Mouse (Mus musculus) forebrain, embryonic 16.5 days (tissue): Measurements from ENCODE around the gene Snx29. TPM values are rescaled to one million over a fixed set of nuclear protein-coding genes. Genes with fewer than 3 reads are reported as not detected.

Experiments used
- ATAC-seq: fragments of 200-750 bp; cut with Nextera tagmentation; 2 replicates; pipeline ENCODE4 v1.8.0; 2017; ENCODE audit warnings: mild to moderate bottlenecking, moderate library complexity
- H3K27ac ChIP-seq: fragments of 300-500 bp; sonication (generic); 2 replicates; pipeline ENCODE4 v1.5.1; 2014; ENCODE audit warnings: low read length, control low read depth
- H3K27me3 ChIP-seq: fragments of 300-500 bp; sonication (generic); replicated peaks from 2 replicates; pipeline ENCODE4 v1.6.1; 2014; ENCODE audit warnings: low read length; ENCODE audit not compliant: control insufficient read depth, insufficient read depth
- H3K36me3 ChIP-seq: fragments of 300-500 bp; sonication (generic); 2 replicates; pipeline ENCODE4 v1.6.1; 2014; ENCODE audit not compliant: control insufficient read depth, insufficient read depth
- H3K4me1 ChIP-seq: fragments of 300-500 bp; sonication (generic); replicated peaks from 2 replicates; pipeline ENCODE4 v1.6.1; 2014; ENCODE audit warnings: low read length; ENCODE audit not compliant: control insufficient read depth, insufficient read depth
- H3K4me2 ChIP-seq: fragments of 300-500 bp; sonication (generic); 2 replicates; pipeline ENCODE4 v1.6.1; 2014; ENCODE audit warnings: mild to moderate bottlenecking, low read length, control low read depth
- H3K4me3 ChIP-seq: fragments of 300-500 bp; sonication (generic); replicated peaks from 2 replicates; pipeline ENCODE4 v1.5.1; 2014; ENCODE audit warnings: mild to moderate bottlenecking, low read length, control low read depth
- H3K9ac ChIP-seq: fragments of 300-500 bp; sonication (generic); replicated peaks from 2 replicates; pipeline ENCODE4 v1.6.1; 2014; ENCODE audit warnings: low read depth, low read length, control low read depth
- H3K9me3 ChIP-seq: fragments of 300-500 bp; sonication (generic); 2 replicates; pipeline ENCODE4 v1.6.1; 2016; ENCODE audit warnings: low read length; ENCODE audit not compliant: control insufficient read depth
- WGBS: fragments of 180-500 bp; shearing (Covaris S2); extraction: QIAGEN DNeasy Blood & Tissue Kit; methylation state at CpG from one replicate; pipeline ENCODE4 v1.1.7; 2014; 5-methylcytosine and 5-hydroxymethylcytosine counted together
- polyA plus RNA-seq: library from polyadenylated mRNA; unstranded; fragments of >200 nt; fragmentation: Nextera tagmentation; extraction: Ambion mirVana; gene quantifications from 2 replicates; pipeline ENCODE4 v1.2.1, GENCODE M21; 2015

Snx29 gene
- polyA plus RNA-seq, 1 experiment from 2014 or later: 18.5 TPM

DNA sequence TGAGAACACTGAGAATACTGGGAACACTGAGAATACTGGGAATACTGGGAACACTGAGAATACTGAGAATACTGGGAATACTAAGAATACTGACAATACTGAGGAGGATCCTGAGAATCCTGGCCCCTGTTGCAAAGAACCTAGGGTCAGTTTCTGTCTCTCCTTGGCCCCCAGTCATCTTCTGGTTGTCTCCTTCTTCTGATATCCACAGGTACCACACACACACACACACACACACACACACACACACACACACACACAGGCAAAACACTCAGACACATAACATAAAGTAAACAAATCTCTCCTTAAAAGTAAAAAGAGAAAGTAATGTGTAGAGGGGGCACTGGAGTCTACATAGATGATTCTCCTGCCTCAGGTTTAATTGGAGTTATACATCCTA is 365.1 kb downstream of the Snx29 start:
- H3K27ac ChIP-seq: no peak overlapping the region
- H3K9me3 ChIP-seq: no peaks in the 10 kb centered on the region
- no peak overlapping the region for H3K4me2 ChIP-seq
- no peak overlapping the region for H3K9ac ChIP-seq
- H3K27me3 ChIP-seq: no peaks in the 10 kb centered on the region
- ATAC-seq: no peak
- no peaks in the 10 kb centered on the region for H3K4me1 ChIP-seq
- no peak overlapping the region for H3K4me3 ChIP-seq
- H3K36me3 ChIP-seq: no peaks in the 10 kb centered on the region

DNA sequence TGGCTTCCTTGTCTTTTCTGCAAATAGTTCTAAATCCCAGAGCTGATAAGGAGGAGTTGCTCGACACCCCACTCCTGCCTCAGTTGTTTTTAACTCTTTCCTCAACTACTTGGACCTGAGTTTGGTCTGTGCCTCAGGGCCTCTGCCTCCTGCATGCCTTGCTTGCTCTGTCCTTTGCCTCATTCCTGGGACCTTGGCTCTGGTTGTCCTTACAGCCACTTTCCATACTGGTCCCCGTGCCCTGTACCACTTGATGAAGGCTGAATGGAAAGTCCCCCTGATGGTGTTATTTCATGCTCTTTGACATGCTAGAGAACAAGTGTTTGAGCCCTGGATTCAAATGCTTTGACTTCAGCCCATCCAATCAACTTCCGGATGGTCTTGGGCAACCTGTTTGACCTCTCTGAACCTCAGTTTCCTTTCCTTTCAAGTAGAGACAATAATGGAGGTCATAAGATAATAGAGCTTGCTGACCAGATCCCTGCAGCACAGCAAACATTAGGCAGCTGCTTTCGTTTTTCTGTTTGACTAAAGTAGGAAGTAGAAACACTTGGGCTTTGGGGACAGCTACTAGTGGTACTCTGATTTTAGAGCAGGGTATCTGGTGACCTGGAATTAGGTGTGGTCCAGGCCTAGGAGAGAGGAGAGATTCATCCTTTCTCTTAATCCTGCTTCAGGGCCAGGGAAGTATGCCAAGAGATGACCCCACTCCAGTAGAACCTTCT is 365.7 kb downstream of the Snx29 start:
- Histone ChIP-seq H3K36me3 (no peaks in the 10 kb centered on the region), H3K4me2 (no peak overlapping the region), H3K4me1 (no peaks in the 10 kb centered on the region), H3K27ac (no peak overlapping the region), H3K9me3 (no peaks in the 10 kb centered on the region), H3K9ac (no peak overlapping the region), H3K4me3 (no peak overlapping the region), H3K27me3 (no peaks in the 10 kb centered on the region)
- ATAC-seq: no peak
- 79% methylated on average over 4 of the region's 4 CpGs for WGBS

DNA sequence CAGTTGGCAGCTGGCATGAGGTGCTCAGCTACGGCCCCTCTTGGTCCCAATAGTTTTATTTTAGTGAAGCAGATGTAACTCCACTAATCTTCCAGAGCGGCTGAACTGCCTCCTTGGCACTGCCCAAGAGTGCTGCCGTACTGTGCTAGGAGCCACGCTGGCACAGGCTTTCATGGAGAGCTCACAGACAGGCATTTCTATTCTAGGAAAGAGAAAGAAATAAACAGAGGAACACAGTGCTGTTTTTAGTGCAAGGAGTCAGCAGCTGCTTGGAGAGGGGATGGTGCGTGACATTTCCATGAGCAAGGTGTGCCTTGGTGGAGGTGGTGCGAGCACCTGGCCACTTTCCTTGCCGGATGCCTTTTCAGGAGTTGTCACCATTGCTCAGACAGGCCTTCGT is 367.4 kb downstream of the Snx29 start:
- H3K27me3 ChIP-seq: no peaks in the 10 kb centered on the region
- H3K4me2 ChIP-seq: no peak overlapping the region
- no peak overlapping the region for H3K9ac ChIP-seq
- WGBS: 78% methylated on average over 8 of the region's 8 CpGs
- H3K9me3 ChIP-seq: no peaks in the 10 kb centered on the region
- no peaks in the 10 kb centered on the region for H3K36me3 ChIP-seq
- no peaks in the 10 kb centered on the region for H3K4me1 ChIP-seq
- no peak overlapping the region for H3K27ac ChIP-seq
- no peak overlapping the region for H3K4me3 ChIP-seq
- no peak for ATAC-seq

DNA sequence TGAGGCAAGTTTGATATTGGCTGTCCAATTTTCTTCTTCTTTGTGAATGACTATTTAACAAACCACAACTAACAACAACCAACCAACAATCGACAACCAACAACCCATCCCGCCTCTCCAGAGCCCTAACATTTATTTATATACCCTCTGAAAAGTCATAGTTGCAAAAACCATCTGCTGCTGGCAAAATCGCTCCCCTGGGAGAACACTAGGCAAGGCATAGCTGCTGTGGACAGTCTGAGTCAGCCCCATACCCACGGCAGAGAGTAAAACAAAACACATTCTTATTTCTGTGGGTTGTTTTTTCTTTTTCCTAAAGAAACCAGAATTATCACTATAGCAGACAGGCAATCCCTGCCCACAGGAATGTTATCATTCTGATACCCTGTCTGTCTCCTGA is 368.0 kb downstream of the Snx29 start:
- 83% methylated on average over 4 of the region's 4 CpGs for WGBS
- H3K4me2 ChIP-seq: no peak overlapping the region

DNA sequence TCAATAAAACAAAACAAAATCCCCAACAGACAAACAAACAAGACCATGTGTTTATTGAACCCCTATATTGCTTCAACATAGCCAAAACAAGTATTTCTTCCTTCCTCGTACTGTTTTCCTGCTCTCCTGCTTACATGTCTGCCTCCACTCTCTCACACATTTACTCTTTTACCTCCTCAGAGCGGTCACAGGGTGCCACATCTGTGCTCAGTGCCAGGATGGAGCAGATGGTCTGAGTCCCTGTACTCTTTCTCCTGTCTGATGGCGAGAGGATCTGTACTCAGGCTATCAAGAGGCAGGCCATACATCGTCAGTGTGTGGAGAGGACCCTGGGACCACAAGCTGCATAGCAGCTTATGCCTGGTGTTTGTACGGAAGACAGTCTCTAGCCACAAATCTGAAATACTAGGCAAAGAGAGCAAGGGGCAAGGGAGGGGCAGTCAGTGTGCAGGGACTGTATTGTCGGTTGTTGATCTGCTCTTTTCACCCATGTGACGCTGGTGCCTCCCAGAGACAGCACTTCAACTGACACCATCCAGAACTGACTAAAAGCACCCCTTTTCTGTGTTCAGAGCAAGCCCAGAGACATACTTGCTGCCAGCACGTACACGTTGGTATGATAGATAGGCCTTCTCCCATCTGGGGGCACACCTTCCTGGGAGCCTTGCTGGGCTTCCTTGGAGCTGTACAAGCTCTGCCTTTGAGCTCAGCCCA is 368.9 kb downstream of the Snx29 start:
- Histone ChIP-seq H3K36me3 (no peaks in the 10 kb centered on the region), H3K9me3 (no peaks in the 10 kb centered on the region), H3K9ac (no peak overlapping the region), H3K27ac (no peak overlapping the region), H3K4me1 (no peaks in the 10 kb centered on the region), H3K4me2 (no peak overlapping the region), H3K4me3 (no peak overlapping the region), H3K27me3 (no peaks in the 10 kb centered on the region)
- 69% methylated on average over 9 of the region's 9 CpGs for WGBS
- no peak for ATAC-seq

More for the DNA sequence above, 368.0 kb downstream of the Snx29 start:
- Histone ChIP-seq H3K36me3 (no peaks in the 10 kb centered on the region), H3K4me1 (no peaks in the 10 kb centered on the region), H3K27ac (no peak overlapping the region), H3K9ac (no peak overlapping the region), H3K9me3 (no peaks in the 10 kb centered on the region), H3K27me3 (no peaks in the 10 kb centered on the region), H3K4me3 (no peak overlapping the region)
- ATAC-seq: no peak

DNA sequence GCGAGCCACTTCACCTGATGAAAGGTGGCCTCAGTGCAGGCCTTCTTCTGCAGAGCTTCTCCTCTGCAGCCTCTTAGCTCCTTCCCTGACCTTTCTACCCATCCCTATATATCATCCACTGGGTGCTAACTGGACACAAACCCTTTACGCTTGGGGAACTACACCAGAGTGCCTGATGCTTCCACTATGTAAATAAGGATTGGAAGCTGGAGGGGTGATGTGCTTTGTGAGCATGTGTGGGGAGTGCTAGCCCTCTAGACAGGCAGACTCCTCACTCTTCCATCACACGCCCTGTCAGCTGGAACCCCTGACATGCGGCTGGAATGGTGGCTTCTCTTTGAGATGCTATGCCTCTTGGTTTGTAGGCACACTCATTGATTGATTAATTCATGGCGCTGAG is 370.0 kb downstream of the Snx29 start:
- no peak overlapping the region for H3K27ac ChIP-seq
- no peak overlapping the region for H3K9ac ChIP-seq
- no peaks in the 10 kb centered on the region for H3K4me1 ChIP-seq
- H3K36me3 ChIP-seq: no peaks in the 10 kb centered on the region
- H3K9me3 ChIP-seq: no peaks in the 10 kb centered on the region
- no peak for ATAC-seq
- WGBS: 68% methylated on average over 5 of the region's 5 CpGs
- H3K4me3 ChIP-seq: no peak overlapping the region
- no peak overlapping the region for H3K4me2 ChIP-seq
- H3K27me3 ChIP-seq: no peaks in the 10 kb centered on the region

DNA sequence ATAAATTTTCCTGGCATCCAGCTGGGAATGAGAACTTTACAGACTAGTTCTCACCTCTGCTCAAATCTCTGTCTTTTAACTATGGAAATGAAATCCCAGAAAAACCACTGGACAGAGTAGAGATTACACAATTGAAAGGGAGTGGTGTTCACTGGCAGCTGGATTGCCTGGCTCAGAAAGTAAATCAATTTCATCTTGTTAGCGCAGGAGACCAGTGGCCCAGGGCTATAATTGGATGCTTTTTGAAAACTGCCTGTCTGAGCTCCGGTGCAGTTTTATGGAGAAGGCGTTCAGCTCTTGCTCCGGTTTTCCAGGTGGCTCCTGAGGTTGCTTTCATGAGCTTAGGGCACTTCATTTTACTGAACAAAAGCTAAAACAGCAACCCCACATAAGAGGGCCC is 371.7 kb downstream of the Snx29 start:
- H3K4me2 ChIP-seq: no peak overlapping the region
- WGBS: 67% methylated on average over 4 of the region's 4 CpGs
- H3K9me3 ChIP-seq: no peaks in the 10 kb centered on the region
- H3K4me3 ChIP-seq: no peak overlapping the region
- ATAC-seq: no peak
- no peak overlapping the region for H3K27ac ChIP-seq
- no peaks in the 10 kb centered on the region for H3K27me3 ChIP-seq
- H3K9ac ChIP-seq: no peak overlapping the region
- no peaks in the 10 kb centered on the region for H3K4me1 ChIP-seq
- H3K36me3 ChIP-seq: no peaks in the 10 kb centered on the region

DNA sequence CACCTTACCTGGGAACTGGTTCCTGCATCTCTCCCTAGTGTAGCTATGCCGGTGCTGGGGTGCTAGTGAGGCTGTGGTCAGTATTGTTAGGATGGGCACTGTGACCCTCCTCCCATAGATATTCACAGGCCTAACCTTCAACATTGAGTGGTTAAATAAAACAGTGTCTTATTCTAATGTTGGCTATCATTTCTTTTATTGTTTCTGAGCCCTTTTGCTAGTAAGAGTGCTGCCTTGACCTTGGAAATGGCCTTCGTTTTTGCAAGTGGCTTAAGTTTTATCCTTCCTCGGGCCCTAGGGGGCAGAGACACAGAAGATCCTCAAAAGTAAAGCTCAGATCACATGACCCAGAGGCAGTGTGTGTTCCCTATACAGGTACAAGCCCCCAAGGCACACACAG is 374.1 kb downstream of the Snx29 start:
- ATAC-seq: no peak
- Histone ChIP-seq H3K9ac (no peak overlapping the region), H3K36me3 (no peaks in the 10 kb centered on the region), H3K4me1 (no peaks in the 10 kb centered on the region), H3K27me3 (no peaks in the 10 kb centered on the region), H3K4me2 (no peak overlapping the region), H3K27ac (no peak overlapping the region), H3K9me3 (no peaks in the 10 kb centered on the region), H3K4me3 (no peak overlapping the region)
- 78% methylated on average over 3 of the region's 3 CpGs for WGBS

DNA sequence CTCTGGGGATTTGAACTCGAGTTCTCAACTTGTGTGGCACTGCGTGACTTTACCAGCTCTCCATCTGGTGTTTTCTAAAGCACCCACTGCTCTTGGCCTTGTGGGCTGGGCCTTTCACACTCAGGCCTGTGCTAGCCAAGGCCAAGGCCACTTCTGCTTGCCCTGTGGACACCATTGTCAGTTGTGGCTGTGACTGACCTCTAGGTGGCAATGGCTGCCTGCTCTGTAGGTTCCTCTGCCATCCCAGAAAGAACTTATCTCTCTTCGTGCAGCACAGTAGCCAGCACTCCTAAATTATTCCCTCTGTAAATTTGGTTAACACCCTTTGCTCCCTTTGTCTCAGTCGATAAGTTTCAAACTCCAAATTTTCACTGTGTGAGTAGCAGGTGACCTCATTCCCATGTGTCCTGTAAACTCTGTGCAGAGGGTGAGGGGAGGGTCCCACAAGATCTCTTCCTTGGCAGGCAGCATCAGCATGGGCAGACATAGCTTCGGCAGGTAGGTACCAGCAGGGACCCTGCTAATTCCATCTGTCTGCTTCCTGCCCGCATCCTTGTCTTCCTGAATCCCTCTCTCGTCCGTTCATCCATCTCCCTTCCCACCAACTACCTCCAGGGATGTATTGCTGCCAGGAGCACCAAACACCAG is 375.1 kb downstream of the Snx29 start:
- no peaks in the 10 kb centered on the region for H3K9me3 ChIP-seq
- ATAC-seq: peak; percentile 54
- no peaks in the 10 kb centered on the region for H3K36me3 ChIP-seq
- H3K9ac ChIP-seq: no peak overlapping the region
- WGBS: 65% methylated on average over 8 of the region's 8 CpGs
- H3K27me3 ChIP-seq: no peaks in the 10 kb centered on the region
- H3K4me3 ChIP-seq: no peak overlapping the region
- H3K4me1 ChIP-seq: no peaks in the 10 kb centered on the region
- no peak overlapping the region for H3K4me2 ChIP-seq
- no peak overlapping the region for H3K27ac ChIP-seq
